Comparison of ENCODE assay signal across 8 mouse cellular contexts in genomic region chr7:83882150-83882632, GRCm38 (mm10). TPM values are rescaled to one million over a fixed set of nuclear protein-coding genes. Genes with fewer than 3 reads are reported as not detected.
A peak's percentile ranks its signal among the peaks of the same experiment; 100 is the strongest.
DNase-seq lines count a peak whose midpoint lies in the region; ATAC-seq lines count a peak whose summit lies in the region.

No protein-coding gene starts in this region.

- peaks cover 43% of the 10 kb centered on the region for H3K4me1 ChIP-seq in kidney, embryonic 16.5 days (ENCODE audit: insufficient read depth, low read length)
- peaks cover 62% of the 10 kb centered on the region for H3K4me1 ChIP-seq in forebrain, embryonic 12.5 days
- H3K4me1 ChIP-seq in intestine, embryonic 15.5 days (replicated peaks), result peaks cover 34% of the 10 kb centered on the region
- H3K4me1 ChIP-seq in midbrain, embryonic 13.5 days (replicated peaks), result peaks cover 62% of the 10 kb centered on the region

- H3K9me3 ChIP-seq in kidney, embryonic 16.5 days (ENCODE audit: low read length), result no peaks in the 10 kb centered on the region
- H3K9me3 ChIP-seq in forebrain, embryonic 12.5 days, result peaks cover 9% of the 10 kb centered on the region; the same call in 1 of the 2 replicates
- H3K9me3 ChIP-seq in intestine, embryonic 15.5 days, result no peaks in the 10 kb centered on the region
- H3K9me3 ChIP-seq in midbrain, embryonic 13.5 days, result peaks cover 2% of the 10 kb centered on the region; the same call in 1 of the 2 replicates

- H3K4me2 ChIP-seq in kidney, embryonic 16.5 days (replicated peaks; ENCODE audit: low read depth, low read length), result peak overlapping the region; percentile 94
- peak overlapping the region; percentile 84 for H3K4me2 ChIP-seq in forebrain, embryonic 12.5 days
- H3K4me2 ChIP-seq in intestine, embryonic 15.5 days (replicated peaks), result peak overlapping the region; percentile 85
- peak overlapping the region; percentile 93 for H3K4me2 ChIP-seq in midbrain, embryonic 13.5 days (replicated peaks)

- H3K4me3 ChIP-seq in kidney, embryonic 16.5 days (ENCODE audit: low read length), result peak overlapping the region; percentile 82
- peak overlapping the region; percentile 64 for H3K4me3 ChIP-seq in forebrain, embryonic 12.5 days (replicated peaks)
- peak overlapping the region; percentile 90 for H3K4me3 ChIP-seq in intestine, embryonic 15.5 days (replicated peaks)
- peak overlapping the region; percentile 78 for H3K4me3 ChIP-seq in midbrain, embryonic 13.5 days (replicated peaks)

- ATAC-seq in kidney, embryonic 16.5 days (ENCODE audit: low FRiP score, low TSS enrichment), result no peak
- ATAC-seq in forebrain, embryonic 12.5 days (ENCODE audit: low FRiP score), result no peak
- no peak for ATAC-seq in intestine, embryonic 15.5 days
- ATAC-seq in midbrain, embryonic 13.5 days, result no peak

- H3K9ac ChIP-seq in kidney, embryonic 16.5 days (replicated peaks; ENCODE audit: low read length), result peak overlapping the region; percentile 93
- H3K9ac ChIP-seq in forebrain, embryonic 12.5 days, result no peak overlapping the region; the same call in 1 of the 2 replicates
- peak overlapping the region; percentile 94 for H3K9ac ChIP-seq in intestine, embryonic 15.5 days
- H3K9ac ChIP-seq in midbrain, embryonic 13.5 days (replicated peaks), result peak overlapping the region; percentile 92; the same call in 1 of the 2 replicates

- H3K36me3 ChIP-seq in kidney, embryonic 16.5 days (ENCODE audit: insufficient read depth, low read length), result peaks cover 15% of the 10 kb centered on the region; the same call in 1 of the 2 replicates
- peaks cover 10% of the 10 kb centered on the region for H3K36me3 ChIP-seq in forebrain, embryonic 12.5 days (replicated peaks)
- peaks cover 5% of the 10 kb centered on the region; the same call in 1 of the 2 replicates for H3K36me3 ChIP-seq in intestine, embryonic 15.5 days
- H3K36me3 ChIP-seq in midbrain, embryonic 13.5 days, result peaks cover 5% of the 10 kb centered on the region; the same call in 1 of the 2 replicates

- DNase-seq in kidney, adult 9 months, result no peak
- DNase-seq in R1 (ENCODE audit: low read depth, low spot score), result peak; percentile 75
- no peak for DNase-seq in left cerebral cortex, adult 11 months (ENCODE audit: low spot score)
- no peak for DNase-seq in urinary bladder, postnatal 36 days (ENCODE audit: low spot score in 2 of 2)

- no peak overlapping the region; the same call in 1 of the 2 replicates for H3K27ac ChIP-seq in kidney, embryonic 16.5 days (ENCODE audit: low read length)
- no peak overlapping the region for H3K27ac ChIP-seq in forebrain, embryonic 12.5 days
- H3K27ac ChIP-seq in intestine, embryonic 15.5 days, result peak overlapping the region; percentile 99; the same call in 1 of the 2 replicates
- no peak overlapping the region for H3K27ac ChIP-seq in midbrain, embryonic 13.5 days

- WGBS in kidney, embryonic 16.5 days, result 82% methylated on average over 35 of the region's 35 CpGs
- WGBS in forebrain, embryonic 12.5 days, result 91% methylated on average over 35 of the region's 35 CpGs
- WGBS in intestine, embryonic 15.5 days, result 86% methylated on average over 35 of the region's 35 CpGs
- WGBS in midbrain, embryonic 13.5 days, result 92% methylated on average over 35 of the region's 35 CpGs

- H3K27me3 ChIP-seq in kidney, embryonic 16.5 days (ENCODE audit: insufficient read depth, low read length), result no peaks in the 10 kb centered on the region
- no peaks in the 10 kb centered on the region for H3K27me3 ChIP-seq in forebrain, embryonic 12.5 days
- H3K27me3 ChIP-seq in intestine, embryonic 15.5 days (replicated peaks), result no peaks in the 10 kb centered on the region
- no peaks in the 10 kb centered on the region for H3K27me3 ChIP-seq in midbrain, embryonic 13.5 days

RNA-seq across cellular contexts. Expression of gene Tlnrd1, which starts 1.9 kb away (rescaled TPM):
- 7.4 and 8.1 TPM in 2 replicates for polyA plus RNA-seq in kidney, embryonic 16.5 days (2015; fragmentation: Nextera tagmentation; extraction: Ambion mirVana)
- 8.7 and 10.9 TPM in 2 replicates for polyA plus RNA-seq in forebrain, embryonic 12.5 days (2016; fragmentation: Nextera tagmentation; extraction: Ambion mirVana)
- 13.6 and 13.7 TPM in 2 replicates for polyA plus RNA-seq in intestine, embryonic 15.5 days (2015; fragmentation: Nextera tagmentation; extraction: Ambion mirVana)
- 5.8 and 7.5 TPM in 2 replicates for polyA plus RNA-seq in midbrain, embryonic 13.5 days (2015; fragmentation: Nextera tagmentation; extraction: Ambion mirVana)

RNA-seq across cellular contexts. Expression of gene Mesd, which starts 2.1 kb away (rescaled TPM):
- polyA plus RNA-seq in kidney, embryonic 16.5 days (2015; fragmentation: Nextera tagmentation; extraction: Ambion mirVana), result 112 and 113 TPM in 2 replicates
- 75.9 and 80.8 TPM in 2 replicates for polyA plus RNA-seq in forebrain, embryonic 12.5 days (2016; fragmentation: Nextera tagmentation; extraction: Ambion mirVana)
- polyA plus RNA-seq in intestine, embryonic 15.5 days (2015; fragmentation: Nextera tagmentation; extraction: Ambion mirVana), result 91.2 and 108 TPM in 2 replicates
- polyA plus RNA-seq in midbrain, embryonic 13.5 days (2015; fragmentation: Nextera tagmentation; extraction: Ambion mirVana), result 68.6 and 69.6 TPM in 2 replicates
